ENCODE assay signal across 21 mouse cellular contexts in genomic region chr7:127070871-127071413, GRCm38 (mm10). TPM values are rescaled to one million over a fixed set of nuclear protein-coding genes. Genes with fewer than 3 reads are reported as not detected.
"Had no signal": no experiment of that assay in that cellular context is flagged by ENCODE, and none has a peak within 500 bp of the region (broad histone marks: within the 10 kb centered on the region; RNA-seq: fewer than 3 reads in every experiment).

No protein-coding gene starts in this region.

- H3K9me3 ChIP-seq: lung, embryonic 15.5 days; midbrain, embryonic 10.5 days; midbrain, embryonic 12.5 days; neural tube, embryonic 13.5 days; neural tube, embryonic 15.5 days; stomach, embryonic 15.5 days had no signal

- H3K27me3 ChIP-seq: lung, embryonic 15.5 days; midbrain, embryonic 12.5 days; neural tube, embryonic 13.5 days; neural tube, embryonic 15.5 days; stomach, embryonic 15.5 days had no signal

- H3K4me2 ChIP-seq: lung, embryonic 15.5 days; midbrain, embryonic 12.5 days; neural tube, embryonic 13.5 days; neural tube, embryonic 15.5 days; stomach, embryonic 15.5 days had no signal

- H3K36me3 ChIP-seq: lung, embryonic 15.5 days; midbrain, embryonic 10.5 days; midbrain, embryonic 12.5 days; neural tube, embryonic 13.5 days; neural tube, embryonic 15.5 days; stomach, embryonic 15.5 days had no signal

- DNase-seq: liver, postnatal 0 days; lung, adult 2 months; lung, postnatal 14 days; lung, postnatal 4 days; midbrain, embryonic 14.5 days; retina, postnatal 1 day; right cerebral cortex, adult 18-20 months; thymus, adult 2 months; thymus, postnatal 25 days; thymus, postnatal 4 days had no signal

- ATAC-seq: liver, postnatal 0 days; lung, postnatal 0 days; midbrain, embryonic 16.5 days had no signal

- H3K9ac ChIP-seq: liver, postnatal 0 days; lung, embryonic 15.5 days; midbrain, embryonic 12.5 days; neural tube, embryonic 13.5 days; neural tube, embryonic 15.5 days; stomach, embryonic 15.5 days had no signal

- H3K27ac ChIP-seq: lung, embryonic 15.5 days; midbrain, embryonic 10.5 days; midbrain, embryonic 12.5 days; neural tube, embryonic 13.5 days; neural tube, embryonic 15.5 days; stomach, embryonic 15.5 days; stomach, postnatal 0 days had no signal

- H3K4me1 ChIP-seq: midbrain, embryonic 12.5 days; neural tube, embryonic 13.5 days; neural tube, embryonic 15.5 days; stomach, embryonic 15.5 days had no signal

- H3K4me3 ChIP-seq: lung, embryonic 15.5 days; midbrain, embryonic 10.5 days; midbrain, embryonic 12.5 days; myocyte; neural tube, embryonic 13.5 days; neural tube, embryonic 15.5 days; stomach, embryonic 15.5 days had no signal

RNA-seq across cellular contexts. Expression of gene Zg16, which starts 16.2 kb away (rescaled TPM):
- polyA plus RNA-seq: lung, embryonic 15.5 days; midbrain, embryonic 10.5 days; midbrain, embryonic 12.5 days; midbrain, embryonic 14.5 days; midbrain, embryonic 16.5 days; myocyte; neural tube, embryonic 11.5 days; neural tube, embryonic 13.5 days; neural tube, embryonic 15.5 days had no signal

RNA-seq across cellular contexts. Expression of gene Prrt2, which starts 49.9 kb away (rescaled TPM):
- polyA plus RNA-seq: liver, postnatal 0 days; myocyte had no signal
